Mouse (Mus musculus): ENCODE measurements around the gene Tmcc3. TPM values are rescaled to one million over a fixed set of nuclear protein-coding genes. Genes with fewer than 3 reads are reported as not detected.

Tmcc3 gene
- polyA plus RNA-seq, 1 experiment from 2014 or later, result 42.9 TPM

DNA sequence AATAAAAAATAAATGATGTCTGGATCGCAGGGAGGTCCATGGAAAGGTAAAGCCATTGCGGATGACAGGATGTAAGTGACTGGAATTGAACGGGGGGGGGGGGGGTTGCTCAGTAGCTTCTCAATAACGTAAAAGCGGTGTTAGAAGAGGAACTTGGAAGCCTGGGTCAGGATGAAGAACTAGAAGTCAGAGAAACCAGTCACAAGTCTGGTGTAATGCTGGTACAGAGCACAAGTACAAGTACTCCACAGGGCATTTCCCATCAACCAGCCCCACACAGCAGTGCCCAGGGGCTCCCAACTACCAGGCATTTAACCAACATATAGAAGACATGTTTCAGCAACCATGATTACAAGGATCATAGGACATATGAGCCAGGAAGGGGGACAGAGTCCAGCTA, 326.9 kb downstream of the Tmcc3 start:
- Histone ChIP-seq H3K79me2 (ENCODE audit: inconsistent target) (no peaks in the 10 kb centered on the region), H3K27ac (peak overlapping the region; percentile 89), H3K36me3 (ENCODE audit: inconsistent target) (no peaks in the 10 kb centered on the region), H3K4me3 (ENCODE audit: inconsistent target) (no peak overlapping the region)
- WGBS (ENCODE audit: missing documents), result 33% methylated on average over 5 of the region's 5 CpGs

- 32% methylated on average over 5 of the region's 5 CpGs for WGBS (ENCODE audit: missing documents)
- H3K36me3 ChIP-seq (ENCODE audit: inconsistent target), result no peaks in the 10 kb centered on the region
- no peaks in the 10 kb centered on the region for H3K79me2 ChIP-seq (ENCODE audit: inconsistent target)
- H3K27ac ChIP-seq, result peak overlapping the region; percentile 89
- H3K4me3 ChIP-seq (ENCODE audit: inconsistent target), result no peak overlapping the region
Observed at GRCm38 (mm10) chr10:94639281-94639680, 327.5 kb downstream of the Tmcc3 start.

DNA sequence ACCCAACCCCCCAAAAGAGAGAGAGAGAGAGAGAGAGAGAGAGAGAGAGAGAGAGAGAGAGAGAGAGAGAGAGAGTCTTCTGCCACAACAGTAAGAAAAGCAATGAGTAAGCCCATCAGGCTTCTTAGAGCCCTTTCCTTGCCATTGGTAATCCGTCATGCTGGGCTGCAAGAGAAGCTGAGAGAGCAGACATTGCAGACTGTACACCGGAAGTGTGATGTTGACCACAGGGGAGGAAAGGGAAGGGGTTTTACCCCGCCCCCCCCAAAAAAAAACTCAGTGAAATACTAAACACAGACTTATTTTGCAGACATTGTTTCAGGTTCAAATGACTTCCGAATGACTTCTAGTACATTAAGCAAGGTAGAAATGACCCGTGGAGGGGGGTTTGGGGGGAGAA, 328.3 kb downstream of the Tmcc3 start:
- Histone ChIP-seq H3K79me2 (ENCODE audit: inconsistent target) (no peaks in the 10 kb centered on the region), H3K36me3 (ENCODE audit: inconsistent target) (no peaks in the 10 kb centered on the region), H3K27ac (peak overlapping the region; percentile 89), H3K4me3 (ENCODE audit: inconsistent target) (no peak overlapping the region)
- WGBS (ENCODE audit: missing documents), result 6% methylated on average over 5 of the region's 5 CpGs

Other genes starting within 250 kb of the Tmcc3 start
- gene Nr2c1, start 163.9 kb upstream of the Tmcc3 start, polyA plus RNA-seq (2018), result 6.8 to 10.5 TPM (median 7.9 TPM) in 3 replicates
- gene Ndufa12, start 113.2 kb upstream of the Tmcc3 start, polyA plus RNA-seq (2018), result 111 to 315 TPM (median 226 TPM) in 3 replicates
- gene Gm4792, start 13.2 kb upstream of the Tmcc3 start, polyA plus RNA-seq (2018), result not detected in 3 replicates